Mouse (Mus musculus): ENCODE measurements around the gene Cnmd.

DNA sequence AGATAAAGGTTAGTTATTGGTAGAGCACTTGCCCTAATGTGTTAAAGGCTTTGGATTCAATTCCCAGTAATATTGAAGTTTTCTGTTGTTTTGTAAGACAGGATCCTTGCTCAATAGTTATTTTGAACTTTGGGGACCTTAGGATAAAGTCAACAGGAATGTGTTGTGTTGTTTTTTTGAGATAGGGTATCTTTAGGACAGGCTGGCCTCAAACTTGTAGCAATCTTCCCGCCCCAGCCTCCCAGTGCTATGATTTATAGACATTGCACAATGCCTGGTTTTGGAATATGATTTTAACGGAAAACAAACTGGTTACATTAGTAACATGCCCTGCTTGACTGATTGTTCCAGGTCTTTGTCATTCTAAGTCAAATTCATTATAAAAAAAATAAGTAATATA lies 28.8 kb downstream of the Cnmd start:
- TF ChIP-seq CTCF (IDR thresholded peaks at IDR 0.05; ENCODE audit: low read depth), result no peak
- TF ChIP-seq EP300 (IDR thresholded peaks at IDR 0.05; ENCODE audit: low read depth), result peak; percentile 21; the same call in 1 of the 2 replicates

Measured in liver, postnatal 0 days (tissue).